Mouse (Mus musculus): ENCODE data around the gene Dlgap3. TPM values are rescaled to one million over a fixed set of nuclear protein-coding genes. Genes with fewer than 3 reads are reported as not detected.
A peak's percentile ranks its signal among the peaks of the same experiment; 100 is the strongest.

Dlgap3 gene
- total RNA-seq, 2 experiments from 2014 or later = 368 to 379 TPM

DNA sequence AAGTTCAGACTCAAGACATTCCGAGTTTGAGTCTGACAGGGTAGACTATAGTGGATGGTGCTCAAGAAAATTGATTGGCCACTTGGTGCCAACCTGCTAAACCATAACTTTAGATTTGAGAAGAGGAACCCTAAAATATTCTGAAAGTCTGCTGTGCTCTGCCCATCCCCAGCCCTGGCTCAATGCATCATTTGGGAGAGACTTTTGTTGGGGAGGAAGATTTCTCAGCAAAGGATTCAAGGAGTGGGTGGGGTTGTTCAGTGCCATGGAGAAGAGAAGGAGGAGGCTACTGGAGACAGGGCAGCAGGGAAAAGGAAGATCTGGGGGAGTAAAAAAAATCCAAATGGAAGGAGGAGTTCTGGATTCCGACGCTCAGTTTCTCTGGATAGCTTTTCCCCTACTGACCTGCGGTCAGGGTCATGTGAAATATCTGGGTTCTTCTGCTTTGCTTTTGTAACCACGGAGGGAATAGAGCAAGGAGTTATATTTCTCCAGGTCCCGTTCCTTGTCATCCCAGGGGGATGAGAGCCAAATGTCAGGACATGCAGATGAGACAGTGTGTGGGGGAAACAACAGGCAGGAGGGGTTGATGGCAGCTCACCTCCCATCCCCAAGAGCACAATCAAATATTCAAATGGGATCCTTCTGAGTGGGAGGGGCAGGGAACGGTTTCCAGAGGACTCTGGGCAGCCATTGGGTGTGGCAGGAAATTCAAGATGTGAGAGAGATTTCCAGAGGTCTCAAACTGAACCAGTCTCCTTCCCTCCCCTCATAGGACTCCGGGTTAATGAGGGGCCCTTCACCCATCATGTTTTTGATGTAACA, 5.3 kb downstream of the Dlgap3 start:
- peak; percentile 51 to 71 for DNase-seq (ENCODE audit: low spot score in 2 of 2)

DNA sequence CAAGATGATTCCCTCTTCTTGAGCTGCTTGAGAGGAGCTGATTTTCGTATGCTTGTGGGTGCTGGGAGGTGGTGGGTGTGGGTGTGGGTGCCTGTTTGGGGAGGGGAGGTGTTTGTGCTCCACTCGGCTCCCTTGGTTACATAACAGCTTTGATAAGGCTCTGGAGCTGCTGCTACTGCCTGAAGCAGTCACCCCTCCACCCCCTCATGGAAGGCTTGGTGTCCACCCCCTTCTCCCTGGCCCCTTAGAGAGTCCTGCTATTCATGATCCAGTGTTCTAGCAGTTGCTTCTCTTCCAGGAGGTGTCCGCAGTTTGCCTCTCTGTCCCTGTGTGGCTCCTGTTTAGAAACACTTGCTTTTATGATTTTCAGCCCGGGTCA, 5.9 kb downstream of the Dlgap3 start:
- DNase-seq (ENCODE audit: low spot score in 2 of 2) = peak; percentile 66 to 80

DNA sequence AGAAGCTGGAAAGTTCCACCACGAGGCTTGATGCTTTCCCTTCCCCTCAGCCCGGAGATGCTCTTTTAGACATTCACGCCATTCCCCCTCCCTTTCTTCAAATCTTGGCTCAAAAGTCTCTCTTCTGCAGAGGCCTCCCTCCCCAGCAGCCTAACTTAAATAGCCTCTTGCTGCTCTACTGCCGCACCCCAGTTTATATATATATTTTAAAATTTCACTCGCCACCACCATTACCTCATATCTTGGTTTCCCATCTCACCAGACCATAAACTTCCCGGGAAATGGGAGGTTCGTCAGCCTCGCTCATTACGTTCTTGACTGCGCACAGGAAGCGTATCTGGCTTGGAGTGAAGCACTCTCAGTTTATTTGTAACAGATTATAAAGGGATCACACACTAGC, 9.0 kb downstream of the Dlgap3 start:
- DNase-seq (ENCODE audit: low spot score in 2 of 2) = peak in 1 of 2 experiments; percentile 55

DNA sequence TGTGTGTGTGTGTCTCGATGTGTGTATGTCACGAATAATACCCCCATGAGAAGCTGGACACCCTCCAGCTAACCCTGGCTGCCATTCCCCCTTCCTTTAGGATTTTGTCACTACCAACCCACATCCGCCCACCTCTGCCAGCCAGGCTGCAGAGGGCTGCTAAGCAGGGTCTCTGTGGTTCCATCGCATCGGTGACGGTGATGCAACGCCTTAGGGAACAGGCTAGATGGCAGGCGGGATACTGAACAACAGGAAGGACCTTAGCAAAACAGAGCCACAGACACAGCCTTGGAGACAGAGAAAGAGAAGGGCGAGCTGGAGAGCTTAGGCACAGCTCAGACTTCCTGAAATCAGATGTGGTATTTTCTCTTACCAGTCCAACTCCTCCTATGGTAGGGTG, 9.7 kb downstream of the Dlgap3 start:
- DNase-seq (ENCODE audit: low spot score in 2 of 2) = peak in 1 of 2 experiments; percentile 70

DNA sequence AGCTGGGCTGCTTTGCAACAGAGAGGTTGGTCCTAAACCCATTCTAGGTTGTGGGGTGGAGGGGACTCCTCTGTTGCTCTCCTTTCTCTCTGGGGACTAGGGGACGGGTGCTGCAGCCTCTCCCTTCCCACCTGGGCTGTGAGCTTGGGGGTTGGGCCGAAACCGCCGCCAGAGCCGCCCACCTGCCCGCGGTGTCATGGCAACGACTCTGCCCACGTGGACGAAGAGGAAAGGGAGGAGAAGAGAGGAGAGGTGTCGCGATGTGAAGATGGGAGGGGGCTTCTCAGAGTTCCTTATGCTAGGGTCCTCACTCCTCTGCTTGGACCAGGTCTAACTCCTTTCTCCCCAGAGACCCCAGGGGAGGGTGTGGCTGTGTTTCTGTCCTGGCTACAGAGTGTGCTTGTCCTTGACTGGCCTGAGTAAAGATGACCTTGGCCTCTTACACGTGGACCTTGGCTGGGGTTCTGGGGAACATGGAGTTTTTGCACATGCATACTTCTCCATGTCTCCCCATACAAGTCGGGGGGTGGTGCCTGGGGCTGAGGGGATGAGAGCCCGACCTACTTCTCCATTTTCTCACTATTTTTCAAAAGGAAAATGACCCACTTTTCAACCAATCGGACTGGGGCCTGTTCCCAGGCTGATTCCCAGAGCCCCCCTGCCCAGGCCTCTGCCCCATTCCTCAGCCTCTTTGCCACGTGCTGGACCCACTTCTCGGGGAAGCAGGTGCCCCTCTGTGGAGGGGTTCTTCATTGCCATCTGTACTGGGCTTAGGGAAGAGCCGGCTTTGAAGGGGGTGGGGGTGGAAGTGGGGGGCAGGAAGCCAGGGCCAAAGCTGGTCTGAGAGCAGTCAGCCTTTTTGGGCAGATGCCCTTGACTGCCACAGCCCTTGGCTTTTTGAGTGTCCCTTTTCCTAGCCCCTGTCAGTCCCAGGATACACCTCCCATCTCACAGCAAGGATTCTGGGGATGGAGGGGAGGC, 10.8 kb downstream of the Dlgap3 start:
- peak; percentile 70 to 83 for DNase-seq (ENCODE audit: low spot score in 2 of 2)

DNA sequence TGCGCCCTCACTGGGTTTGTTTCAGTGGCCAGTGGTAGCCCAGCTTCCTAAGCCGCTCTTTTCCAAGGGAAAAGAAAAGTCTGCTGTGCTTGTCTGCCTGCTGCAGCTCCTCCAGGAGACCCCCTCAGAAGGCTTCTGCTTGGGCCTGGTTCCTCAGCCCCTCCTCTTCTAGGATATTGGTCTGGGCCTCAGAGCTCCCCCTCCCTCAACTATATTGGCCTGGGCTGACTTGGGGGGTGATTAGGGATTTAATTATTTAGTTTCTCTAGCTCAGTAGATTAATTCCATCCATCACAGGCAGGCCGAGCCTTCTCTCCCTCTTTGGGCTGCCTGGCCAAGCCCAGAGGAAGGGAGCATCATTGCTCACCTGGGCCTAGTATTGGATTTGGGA, 11.4 kb downstream of the Dlgap3 start:
- DNase-seq (ENCODE audit: low spot score in 2 of 2) = no peak

DNA sequence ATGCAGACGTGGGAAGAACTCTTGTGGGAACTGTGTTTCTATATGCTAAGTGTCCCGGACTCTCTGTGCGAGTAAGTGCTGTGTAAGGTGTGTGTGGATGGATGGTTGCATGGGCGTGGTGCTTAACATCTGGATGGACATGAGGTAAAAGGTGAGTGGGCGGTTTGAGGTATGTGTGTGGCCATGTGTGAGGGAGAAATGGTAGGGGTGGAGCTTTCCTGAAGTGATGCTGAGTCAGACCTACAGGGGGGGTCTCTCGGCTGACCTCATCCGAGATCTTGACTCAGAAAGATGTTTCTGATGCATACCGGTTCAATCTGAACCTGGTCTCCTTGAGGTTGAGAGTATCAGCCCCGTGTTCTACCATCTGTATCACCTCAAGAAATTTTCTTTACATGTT, 12.0 kb downstream of the Dlgap3 start:
- DNase-seq (ENCODE audit: low spot score in 2 of 2) = no peak

DNA sequence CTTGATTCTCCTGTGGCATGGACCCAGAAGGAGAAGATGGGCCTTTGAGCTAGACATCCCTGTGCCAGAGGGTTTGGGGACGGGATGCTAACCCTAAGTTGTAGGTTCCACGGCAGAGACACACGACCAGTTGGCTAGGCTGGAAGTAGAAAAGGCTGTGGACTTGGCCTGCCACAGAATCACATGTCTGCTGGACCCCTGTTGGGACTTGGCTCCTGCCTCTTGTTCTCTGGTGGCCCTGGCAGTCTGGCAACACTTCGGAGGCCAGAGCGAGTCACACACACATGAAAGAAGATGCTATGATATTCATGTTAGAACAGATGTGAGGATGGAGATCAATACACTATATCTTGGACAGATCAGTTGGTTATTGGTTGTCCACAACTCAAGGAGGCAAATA, 14.9 kb downstream of the Dlgap3 start:
- no peak for DNase-seq (ENCODE audit: low spot score in 2 of 2)

DNA sequence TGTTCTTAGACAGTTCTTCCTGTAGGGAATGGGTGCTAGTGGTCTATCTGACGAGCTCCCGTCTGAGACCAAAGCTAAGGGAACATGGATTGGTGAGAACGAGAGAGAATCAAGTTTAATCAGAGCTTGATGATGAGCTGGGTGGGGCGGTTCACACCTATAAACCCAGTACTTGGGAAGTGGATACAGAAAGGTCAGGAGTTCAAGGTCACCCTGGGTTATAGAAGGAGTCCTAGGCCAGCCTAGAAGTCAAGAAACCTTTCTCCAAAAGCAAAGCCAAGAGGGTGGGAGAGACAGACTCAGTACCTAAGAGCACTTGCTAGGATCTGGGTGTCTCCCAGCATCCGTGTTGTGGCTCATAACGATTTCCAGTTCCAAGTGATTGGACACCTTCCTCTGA, 21.9 kb downstream of the Dlgap3 start:
- no peak for DNase-seq (ENCODE audit: low spot score in 2 of 2)

DNA sequence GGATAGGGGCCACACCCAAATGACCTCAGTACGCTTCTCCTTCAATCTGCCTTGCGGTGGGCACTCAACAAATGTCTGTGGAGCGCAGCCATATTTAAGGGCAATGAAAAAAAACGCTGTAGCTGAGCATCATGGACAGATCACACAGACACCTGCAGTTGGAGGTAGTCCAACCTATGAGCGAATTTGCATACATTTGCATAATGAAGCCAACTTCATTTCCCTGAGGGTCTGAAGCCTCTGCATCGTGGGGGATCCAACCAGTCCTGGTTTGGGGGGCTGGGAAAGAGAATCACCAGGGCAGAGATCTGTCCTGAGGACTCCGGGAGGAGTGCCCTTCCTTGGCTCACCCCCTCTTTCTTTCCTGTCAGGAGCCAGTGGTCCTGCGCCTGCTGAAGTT, 23.7 kb downstream of the Dlgap3 start:
- no peak for DNase-seq (ENCODE audit: low spot score in 2 of 2)

DNA sequence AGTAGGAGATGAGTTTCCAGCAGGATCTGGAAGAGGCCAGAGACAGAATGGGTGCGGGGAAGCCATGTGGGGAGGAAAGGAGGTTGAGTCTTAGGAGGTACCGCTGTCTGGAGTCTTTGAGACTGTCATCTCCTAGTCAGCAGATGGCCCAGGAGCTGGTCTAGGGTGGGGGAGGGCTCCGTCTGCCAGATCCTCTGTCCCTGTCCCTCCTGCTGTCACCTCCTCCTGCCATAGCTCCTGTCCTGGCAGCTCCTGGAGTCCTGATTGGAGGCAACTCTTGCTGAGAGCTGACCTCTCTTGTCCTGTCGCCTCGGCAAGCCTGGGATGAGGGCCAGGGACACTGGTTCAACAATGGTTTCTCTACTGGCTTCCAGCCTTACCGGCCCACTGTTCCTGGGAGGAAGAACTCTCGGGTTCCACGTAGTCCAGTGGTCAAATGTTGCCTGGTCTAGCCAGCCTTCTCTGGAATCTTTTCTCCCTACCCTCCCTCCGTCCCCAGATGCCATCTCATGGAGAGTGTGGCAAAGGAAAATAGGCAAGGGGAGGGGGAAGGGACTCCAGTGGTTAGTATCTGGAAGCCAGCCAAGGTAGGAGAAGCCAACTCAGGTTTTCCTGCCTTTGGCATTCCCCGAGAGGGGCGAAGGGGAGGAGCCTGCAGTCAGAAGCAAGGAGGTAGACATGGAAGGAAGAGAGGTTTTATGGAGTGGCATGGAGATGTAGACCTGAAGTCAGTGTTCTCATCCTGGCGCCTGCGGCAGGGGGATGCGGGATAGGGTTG, 24.6 kb downstream of the Dlgap3 start:
- DNase-seq (ENCODE audit: low spot score in 2 of 2) = peak in 1 of 2 experiments; percentile 64

DNA sequence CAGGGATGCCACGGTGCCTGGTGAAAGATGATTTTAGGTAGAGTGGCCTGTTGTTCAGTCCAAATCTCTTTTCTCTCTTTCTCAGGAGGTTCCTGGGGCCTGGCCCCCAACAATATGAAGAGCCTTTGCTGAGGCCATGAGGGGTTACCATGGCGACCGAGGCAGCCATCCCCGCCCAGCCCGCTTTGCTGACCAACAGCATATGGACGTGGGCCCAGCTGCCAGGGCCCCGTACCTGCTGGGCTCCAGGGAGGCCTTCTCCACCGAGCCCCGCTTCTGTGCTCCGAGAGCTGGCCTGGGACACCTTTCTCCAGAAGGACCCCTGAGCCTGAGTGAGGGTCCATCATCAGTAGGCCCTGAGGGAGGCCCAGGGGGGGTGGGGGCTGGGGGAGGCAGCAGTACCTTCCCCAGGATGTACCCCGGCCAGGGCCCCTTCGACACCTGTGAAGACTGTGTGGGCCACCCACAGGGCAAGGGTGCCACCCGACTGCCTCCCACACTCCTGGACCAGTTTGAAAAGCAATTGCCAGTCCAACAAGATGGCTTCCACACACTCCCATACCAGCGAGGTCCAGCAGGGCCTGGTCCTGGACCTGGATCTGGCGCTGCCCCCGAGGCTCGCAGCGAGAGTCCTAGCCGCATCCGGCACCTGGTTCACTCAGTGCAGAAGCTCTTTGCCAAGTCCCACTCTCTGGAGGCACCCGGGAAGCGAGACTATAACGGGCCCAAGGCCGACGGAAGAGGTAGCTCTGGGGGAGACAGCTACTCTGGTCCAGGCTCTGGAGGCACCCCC, 25.7 kb downstream of the Dlgap3 start:
- no peak for DNase-seq (ENCODE audit: low spot score in 2 of 2)

DNA sequence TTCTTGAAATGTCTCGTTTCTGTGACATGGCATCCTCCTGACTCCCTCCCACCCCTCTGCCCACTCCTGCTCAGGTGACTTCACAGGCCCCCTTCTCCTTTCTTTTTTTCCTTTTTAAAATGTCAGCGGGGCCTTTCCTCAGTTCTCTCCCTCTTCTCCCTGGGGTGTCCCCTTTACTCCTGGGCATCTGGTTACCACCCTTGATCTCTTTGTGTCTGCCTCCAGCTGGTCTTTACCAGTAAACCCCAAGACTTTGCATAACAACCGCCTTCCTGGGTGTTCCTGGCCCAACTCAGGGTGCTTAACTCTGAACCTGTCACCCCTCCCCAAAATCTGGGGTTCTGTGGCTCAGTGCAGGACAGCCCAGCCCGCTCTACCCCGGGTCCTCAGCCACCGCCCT, 29.6 kb downstream of the Dlgap3 start:
- DNase-seq (ENCODE audit: low spot score in 2 of 2) = no peak

DNA sequence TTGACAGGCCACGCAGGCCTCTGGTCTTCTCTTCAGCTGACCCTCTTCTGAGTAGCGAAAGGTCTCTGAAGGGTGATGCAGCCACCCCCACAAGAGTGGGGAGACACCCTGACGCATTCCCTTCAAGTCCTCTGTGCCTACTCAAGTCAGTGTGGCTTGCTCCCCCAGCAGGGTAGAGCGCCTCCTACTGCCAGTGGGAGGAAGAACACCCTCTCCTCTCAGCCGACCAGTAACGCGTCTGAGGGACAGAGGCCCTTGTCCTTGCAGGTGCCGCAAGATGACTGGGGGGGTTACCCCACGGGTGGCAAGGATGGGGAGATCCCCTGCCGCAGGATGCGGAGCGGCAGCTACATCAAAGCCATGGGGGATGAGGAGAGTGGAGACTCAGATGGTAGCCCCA, 30.4 kb downstream of the Dlgap3 start:
- DNase-seq (ENCODE audit: low spot score in 2 of 2) = no peak

DNA sequence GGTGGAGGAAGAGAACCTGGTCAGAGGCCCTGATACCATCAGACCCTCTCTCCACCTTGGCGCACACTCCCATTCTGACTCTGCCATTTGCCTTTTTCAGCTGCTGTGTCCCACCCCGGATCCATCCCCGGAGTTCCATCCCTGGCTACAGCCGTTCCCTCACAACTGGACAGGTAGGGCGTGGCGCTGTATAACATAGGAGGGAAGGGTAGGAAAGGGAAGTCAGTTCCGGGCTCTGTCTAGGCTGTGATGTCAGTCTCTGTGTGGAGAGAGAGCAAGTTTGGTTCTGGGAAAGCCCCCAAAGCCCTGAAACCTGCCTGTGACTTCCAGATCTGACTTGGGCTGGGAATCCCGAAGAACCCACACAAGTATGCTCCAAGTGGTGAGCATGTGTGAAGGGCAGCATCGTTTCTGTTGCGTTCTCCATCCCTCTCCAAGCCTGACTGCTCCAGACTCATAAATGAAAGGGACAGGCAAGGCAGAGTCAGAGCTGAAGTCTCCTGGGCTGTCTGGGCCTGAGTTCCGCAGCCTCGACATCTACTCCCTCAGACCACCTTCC, 31.2 kb downstream of the Dlgap3 start:
- no peak for DNase-seq (ENCODE audit: low spot score in 2 of 2)

DNA sequence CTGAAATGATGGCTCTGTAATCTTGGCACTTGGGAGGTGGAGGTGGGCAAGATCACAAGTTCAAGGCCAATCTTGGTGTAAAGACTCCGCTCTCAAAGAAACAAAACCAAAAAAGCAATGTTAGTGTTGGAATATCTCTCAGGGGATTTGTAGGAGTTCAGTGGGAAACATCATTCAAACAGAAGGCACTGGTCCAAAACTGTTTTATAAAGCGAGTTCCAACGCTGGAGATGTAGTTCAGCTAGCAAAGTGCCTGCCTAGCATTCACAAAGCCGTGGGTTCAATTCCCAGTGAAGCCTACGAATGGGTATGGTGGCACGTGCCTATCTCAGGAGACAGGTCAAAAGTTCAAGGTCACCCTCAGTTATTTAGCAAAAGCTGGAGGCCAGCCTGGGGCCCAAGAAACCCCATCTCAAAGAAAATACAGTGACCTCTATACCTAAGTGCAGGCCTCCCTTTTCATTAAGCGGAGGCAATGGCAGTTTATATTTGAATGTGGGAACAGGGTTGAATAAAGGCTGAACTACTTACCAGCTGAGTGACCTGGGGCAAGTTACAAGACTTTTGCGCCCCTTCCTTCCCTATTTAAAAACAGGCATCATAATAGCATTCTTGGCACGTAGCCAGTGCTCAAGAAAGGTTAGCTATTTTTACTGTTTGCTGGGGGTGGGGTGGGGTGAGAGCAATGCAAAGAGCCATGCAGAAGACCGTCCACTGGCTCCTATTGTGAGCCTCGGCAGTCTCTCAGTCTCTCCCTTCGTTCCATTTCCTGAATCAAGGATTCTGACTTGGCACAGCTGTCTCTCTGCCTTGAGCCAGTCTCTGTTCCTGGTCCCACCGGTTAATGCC, 32.0 kb downstream of the Dlgap3 start:
- DNase-seq (ENCODE audit: low spot score in 2 of 2) = no peak

DNA sequence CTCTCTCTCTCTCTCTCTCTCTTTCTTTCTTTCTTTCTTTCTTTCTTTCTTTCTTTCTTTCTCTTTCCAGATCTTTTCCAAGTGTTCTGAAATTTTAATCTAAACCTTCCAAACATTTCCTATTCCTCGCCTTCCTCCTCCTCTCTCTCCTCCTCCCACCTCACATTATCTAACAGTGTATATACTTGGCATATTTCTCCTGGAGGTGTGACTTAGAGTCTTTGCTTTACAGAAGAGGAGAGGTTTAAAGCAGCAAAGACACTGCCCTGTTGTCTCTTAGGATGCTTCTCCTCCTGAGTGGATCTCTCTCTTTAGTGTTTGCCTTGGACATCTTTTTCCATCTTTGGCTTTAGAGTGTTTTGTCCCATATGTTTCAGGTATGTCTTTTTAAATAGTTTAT, 34.1 kb downstream of the Dlgap3 start:
- no peak for DNase-seq (ENCODE audit: low spot score in 2 of 2)

DNA sequence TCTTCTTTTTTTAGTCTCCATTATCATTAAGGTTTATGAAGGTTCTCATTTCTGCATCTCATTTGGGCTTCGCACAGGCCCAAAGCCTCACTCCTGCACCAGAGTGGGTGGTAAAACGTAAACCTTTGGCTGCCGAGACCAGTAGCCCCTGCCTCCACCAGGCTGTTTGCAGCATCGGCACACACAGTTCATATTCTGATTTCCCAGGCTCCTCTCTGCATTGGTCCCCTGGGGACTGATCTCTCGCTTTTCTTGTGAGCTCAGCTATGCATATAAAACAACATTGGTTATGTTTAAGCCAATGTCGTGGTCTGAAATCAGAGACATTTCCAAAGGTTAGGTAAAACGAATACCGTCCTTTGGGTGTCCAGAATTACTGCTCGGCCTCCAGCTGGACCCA, 42.3 kb downstream of the Dlgap3 start:
- DNase-seq (ENCODE audit: low spot score in 2 of 2) = no peak

DNA sequence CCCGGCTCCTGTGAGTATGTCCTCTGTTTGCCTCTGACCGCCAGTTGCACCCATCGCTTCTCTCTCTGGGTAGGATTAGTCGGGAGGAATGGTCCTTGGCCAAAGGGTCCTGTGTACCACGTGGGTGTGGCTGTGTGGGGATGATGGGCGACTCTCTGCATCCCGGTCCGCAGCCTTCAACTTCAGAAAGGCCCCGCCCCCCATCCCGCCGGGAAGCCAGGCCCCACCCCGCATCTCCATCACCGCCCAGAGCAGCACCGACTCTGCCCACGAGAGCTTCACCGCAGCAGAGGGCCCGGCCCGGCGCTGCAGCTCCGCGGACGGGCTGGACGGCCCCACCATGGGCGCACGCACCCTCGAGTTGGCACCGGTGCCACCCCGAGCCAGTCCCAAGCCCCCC, 45.5 kb downstream of the Dlgap3 start:
- DNase-seq (ENCODE audit: low spot score in 2 of 2) = no peak

Measured in left cerebral cortex, adult 18-20 months (tissue).